Mouse (Mus musculus) natural killer cell, adult 2 months (primary cell): ENCODE measurements around the gene Cisd1.
"Not testable (repeated sequence)": the region's sequence is repeated elsewhere in the genome, so short reads cannot be mapped to it uniquely, and the experiment has no call there.

Experiments
- DNase-seq, 2 experiments: peaks; one replicate each; pipeline ENCODE4 v3.0.0; 2022; ENCODE audit warnings: low spot score in 2 of 2

Cisd1 gene

DNA sequence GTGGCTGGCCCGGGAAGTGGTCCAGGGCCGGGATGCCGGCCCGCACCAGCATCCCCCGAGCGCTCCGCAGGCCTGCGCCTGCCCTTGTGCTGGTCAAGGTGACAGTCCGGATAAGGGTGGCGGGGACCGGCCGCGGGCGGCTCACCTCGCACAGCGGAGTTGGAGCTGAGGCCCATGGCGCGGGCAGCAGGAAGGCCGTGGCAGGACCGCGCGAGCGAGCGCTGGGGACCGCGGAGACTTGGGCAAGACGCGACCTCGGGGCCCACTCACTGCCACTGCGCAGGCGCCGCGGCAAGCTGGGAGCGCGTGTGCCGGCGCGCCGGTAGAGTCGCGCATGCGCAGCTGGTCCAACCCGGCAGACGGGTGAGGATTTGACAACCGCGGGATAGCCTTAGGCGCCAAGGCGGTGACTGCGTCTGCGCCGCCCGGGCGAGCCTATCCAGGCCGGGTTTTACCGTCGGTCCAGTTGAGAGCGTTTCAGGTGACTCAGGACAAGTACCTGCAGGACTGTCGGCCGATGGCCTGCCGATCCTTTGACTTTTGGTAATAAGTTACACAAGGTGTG, at the start of gene Cisd1:
Gene Cisd1 (minus strand): TSS at position 376 of the 565 bp plus-strand sequence.
- DNase-seq: peak; percentile 86 to 90

DNA sequence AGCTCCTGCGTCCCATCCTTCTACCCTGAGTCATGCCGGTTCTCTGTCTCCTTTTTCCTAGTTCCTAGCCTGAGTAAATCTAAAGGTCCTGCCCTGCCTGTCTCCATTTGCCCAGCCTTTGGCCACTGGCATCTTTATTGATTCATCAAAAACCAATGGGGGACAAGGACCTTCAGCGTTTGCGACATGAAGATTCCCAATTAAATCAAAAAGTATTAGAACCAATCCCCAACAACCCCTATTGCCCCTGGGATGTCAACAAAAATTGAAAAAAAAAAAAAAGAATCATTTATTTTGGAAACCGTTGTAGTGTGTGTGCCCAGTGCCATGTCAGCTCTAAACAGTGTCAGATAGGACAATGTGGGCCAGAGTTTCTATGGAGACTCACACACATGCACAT, 44.6 kb upstream of the Cisd1 start:
- DNase-seq: no peak

DNA sequence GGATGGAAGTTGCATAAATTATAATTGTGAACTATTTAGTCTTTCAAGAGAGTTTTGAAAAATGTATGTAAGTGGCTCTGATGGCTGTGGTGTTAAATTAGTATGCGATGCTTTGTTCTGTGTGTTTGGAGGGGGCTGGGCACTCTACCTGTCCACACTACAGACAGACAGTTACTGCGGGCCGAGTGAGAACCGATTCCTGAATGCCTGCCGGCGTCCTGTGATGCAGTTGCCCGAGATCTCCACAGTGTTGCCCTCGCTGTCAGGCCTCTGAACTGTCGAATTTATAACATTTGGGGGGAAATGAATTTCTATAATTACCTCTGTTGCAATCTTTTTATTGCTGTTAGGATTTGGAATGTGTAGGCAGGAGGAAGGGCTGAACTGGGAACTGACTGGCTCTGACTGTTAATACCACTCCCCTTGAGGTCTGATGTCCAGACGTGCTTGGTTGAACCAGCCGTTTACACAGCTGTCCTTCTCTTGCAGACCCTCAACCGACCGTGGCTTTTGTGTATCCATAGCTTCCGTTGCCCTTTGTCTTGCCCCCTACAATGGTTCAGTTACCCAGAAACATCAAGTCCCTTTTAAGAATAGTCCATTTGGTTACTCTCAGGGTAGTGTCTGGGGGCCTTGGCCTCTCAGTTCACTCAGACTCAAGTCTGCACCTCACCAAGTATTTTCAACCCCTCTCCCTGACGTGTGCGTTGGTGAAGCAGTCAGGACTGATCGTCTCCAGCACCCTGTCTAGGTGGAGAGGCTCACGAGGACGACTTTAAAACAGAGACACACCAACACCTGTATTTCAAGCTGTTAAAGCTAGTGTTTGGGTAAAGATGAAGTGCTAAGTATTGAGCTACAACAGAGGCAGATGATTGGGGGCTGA, 39.6 kb upstream of the Cisd1 start:
- no peak for DNase-seq

DNA sequence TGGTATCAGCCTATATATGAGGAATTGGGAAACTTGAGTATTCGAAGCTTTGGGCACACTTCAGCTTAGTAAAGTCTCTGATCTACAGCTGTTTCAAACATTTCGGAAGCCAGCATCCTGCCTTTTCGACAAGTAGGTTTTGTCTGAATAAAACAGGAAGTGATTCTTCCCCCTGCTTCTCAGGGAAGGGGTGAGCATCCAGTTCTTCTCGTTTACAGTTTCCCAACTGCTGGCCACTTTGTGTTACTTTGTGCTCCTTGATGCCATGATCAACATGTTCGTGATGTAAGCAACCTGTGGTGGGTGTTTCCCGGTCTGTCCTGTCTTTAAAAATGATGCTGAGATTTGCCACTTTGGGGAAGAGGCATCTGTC, 38.8 kb upstream of the Cisd1 start:
- not testable (repeated sequence) for DNase-seq

DNA sequence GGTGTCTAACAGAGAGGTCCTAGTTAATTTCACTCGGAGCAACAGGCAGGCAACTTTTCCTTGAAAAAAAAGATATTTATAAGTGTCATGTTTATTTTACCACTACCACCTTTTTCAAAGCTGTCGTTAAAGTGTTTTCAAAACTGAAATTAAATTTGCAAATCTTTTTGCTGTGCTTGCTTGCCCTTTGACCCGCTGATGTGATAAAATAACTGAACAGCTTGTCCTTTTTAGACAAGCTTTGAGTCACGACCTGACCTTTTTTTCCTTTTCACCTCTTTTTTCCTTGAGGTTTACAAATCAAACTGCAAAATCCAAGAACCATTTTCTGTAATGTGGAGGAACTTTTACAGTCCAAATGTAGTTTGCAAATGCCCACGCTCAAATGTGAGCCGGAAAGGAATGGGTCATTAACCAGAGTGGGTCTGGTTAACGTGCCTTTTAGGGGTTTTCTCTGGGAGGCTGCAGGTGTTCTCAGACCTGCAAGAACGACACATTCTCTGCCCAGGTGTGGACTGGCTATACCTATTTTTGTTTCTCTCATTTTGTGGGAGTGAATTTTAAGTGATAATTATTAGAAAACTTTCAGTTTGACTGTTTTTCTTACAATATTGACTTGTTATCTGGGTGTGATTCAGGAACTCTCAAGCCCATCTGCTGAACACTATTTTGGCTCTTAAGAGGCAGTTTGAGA, 38.3 kb upstream of the Cisd1 start:
- no peak for DNase-seq

DNA sequence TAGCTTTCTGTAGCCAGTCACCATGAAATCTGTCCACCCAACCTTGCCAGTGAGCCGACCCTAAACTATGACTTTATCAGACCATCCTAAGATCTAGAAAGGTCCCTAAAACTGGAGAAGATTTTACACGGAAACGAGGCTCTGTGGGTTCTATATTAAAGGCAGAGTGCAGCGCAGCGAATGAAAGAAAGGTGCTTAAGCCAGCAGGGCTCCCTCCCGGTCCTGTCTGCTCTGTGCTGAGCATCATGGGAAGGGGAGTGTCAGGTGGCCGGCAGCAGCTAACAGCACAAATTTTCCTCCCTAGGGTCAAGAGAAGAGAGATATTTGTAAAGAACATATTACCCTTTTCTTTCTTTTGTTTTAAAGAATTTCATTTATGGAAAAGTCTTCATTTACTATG, 37.4 kb upstream of the Cisd1 start:
- DNase-seq: no peak

DNA sequence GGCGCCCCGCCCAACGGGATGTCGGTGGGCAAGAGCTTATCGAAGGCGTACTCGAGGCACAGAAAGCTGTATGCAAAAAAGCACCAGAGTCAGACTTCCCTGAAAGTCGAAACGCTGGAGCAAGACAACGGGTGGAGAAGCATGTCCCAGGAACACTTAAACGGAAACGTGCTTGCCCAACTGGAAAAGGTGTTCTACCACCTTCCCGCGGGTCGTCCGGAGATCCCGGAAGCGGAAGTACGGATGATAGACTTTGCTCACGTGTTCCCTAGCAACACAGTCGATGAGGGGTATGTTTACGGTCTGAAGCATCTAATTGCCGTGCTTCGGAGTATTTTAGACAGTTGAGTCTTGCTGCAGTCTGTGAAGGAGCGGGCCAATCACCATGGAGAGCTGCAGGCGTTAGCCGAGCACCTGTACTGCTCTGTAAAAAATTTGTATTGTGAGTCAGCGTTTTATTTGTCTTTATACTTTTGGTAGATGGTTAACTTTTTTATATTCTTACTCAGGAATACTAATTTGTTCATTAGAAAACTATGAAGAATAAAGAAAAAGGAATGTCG, 36.8 kb upstream of the Cisd1 start:
- no peak for DNase-seq

DNA sequence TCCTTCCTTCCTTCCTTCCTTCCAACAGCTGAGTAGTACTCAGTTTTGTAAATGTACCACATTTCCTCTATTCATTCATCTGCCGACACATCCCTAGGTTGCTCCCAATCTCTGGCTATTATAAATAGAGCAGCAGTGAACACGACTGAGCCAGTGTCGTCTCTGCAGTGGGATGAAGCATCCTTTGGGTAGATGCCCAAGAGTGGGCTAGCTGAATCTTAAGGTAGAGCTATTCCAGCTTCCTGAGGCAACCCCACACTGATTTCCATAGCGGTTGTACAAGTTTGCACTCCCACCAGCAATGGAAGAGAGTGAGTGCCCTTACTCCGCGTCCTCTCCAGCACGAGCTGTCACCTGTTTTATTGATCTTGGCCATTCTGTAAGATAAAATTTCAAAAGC, 35.7 kb upstream of the Cisd1 start:
- DNase-seq: no peak

DNA sequence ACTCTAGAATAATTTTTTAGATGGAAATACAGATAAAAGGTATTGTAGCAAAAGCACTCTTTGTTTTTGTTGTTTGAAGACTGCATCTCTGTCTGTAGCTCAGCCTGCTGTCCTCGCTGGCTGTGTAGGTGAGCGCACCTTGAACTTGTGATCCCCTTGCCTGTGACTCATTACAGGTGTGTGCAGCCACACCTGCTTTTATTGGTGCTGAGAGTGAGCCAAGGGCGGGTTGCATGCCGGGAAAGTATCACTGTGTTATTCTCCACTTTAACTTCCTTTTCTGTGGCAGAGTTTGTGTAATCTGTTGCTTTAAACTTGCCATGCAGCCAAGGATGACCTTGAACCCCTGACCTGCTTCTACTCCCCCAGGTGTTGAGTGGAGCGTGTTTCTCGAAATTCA, 31.3 kb upstream of the Cisd1 start:
- DNase-seq: no peak

DNA sequence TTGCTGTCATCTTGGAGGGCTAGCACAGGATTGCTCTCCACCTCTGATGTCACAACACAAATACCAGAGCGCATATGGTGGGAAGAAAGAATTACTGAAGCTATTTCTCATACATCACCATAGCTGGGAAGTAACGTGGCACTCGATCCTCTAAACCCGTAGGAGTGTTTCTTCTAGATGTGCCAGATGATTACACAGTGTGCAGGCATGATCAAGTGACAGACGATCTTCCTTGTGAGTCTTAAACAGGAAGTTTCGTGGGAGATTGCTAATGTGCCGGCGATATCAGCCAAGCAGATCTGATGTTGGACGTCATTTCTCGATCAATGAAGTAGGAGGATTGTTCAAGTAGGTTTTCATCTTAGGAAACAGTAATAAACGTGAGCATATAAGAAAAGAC, 29.0 kb upstream of the Cisd1 start:
- DNase-seq: no peak

DNA sequence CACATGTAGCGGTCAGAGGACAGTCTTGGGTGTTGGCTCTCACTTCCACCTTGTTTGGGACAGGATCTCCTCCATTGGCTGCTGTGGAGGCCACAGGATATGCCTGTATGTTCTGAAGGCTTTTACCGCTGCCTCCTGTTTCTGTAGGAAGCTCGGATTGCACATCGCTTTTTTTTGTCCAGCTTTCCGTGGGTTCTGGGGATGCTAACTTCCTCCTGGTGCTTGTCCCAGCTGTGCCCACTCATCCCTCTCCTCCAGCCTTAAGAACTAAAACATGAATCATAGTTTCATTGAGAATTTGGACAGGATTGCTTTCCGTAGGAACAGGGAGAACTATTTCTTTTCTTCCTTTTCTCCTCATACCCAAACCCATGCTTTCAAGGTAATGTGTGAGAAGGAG, 27.1 kb upstream of the Cisd1 start:
- no peak for DNase-seq

DNA sequence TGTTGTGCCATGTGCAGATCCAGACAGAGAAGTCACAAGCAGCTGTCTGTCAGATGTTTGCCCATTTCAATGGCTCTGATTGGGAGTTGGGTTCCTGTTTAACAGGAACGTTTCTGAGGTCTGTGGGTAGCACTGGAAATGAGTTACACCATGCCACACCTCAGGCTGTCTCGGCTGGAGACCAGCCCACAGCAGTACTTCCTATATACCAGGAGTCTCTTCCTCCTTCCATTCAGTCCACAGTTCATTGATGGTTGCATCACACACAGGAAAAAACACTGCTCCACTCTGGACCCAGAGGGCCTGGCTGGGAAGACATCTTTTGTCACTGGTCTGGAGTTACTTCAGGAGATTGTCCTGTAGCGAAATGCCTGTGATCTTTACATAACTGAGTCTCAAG, 24.7 kb upstream of the Cisd1 start:
- no peak for DNase-seq

DNA sequence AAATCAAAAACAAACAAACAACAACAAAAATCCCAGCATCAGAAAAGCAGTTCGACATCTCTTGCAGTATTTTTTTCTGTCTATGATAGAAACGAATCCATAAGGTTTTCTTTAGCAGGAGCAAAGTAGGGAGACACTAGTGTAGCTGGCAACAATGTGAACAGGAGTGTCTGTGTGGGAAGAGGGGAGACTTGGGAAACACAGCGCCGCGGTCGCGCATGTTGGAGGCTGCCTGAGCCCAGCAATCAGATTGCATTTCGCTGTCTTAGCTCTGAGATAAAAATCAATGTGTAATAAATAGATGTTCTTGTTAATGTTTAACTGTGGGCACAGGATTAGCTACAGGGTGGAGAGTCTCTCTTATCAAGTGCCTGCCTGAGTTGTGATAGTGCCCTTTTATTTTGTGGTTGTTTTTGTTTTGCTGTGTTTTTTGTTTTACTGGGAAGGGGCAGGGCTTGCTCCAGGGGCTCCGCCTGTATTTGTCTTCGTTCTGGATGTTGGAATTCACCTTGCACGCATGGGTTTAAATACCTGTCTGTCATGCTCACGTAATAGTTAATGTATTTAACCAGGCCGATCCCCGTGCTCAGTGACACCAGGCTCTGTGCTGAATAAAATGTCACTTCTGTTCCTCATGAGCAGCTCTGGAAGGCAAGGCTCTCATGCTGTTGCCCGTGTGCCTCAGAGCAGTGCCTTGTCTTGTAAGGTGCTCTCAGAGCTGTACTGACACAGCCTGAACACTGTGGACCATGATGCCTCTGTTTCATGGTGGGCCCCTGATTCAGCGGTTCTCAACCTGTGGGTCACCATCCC, 23.6 kb upstream of the Cisd1 start:
- no peak for DNase-seq

DNA sequence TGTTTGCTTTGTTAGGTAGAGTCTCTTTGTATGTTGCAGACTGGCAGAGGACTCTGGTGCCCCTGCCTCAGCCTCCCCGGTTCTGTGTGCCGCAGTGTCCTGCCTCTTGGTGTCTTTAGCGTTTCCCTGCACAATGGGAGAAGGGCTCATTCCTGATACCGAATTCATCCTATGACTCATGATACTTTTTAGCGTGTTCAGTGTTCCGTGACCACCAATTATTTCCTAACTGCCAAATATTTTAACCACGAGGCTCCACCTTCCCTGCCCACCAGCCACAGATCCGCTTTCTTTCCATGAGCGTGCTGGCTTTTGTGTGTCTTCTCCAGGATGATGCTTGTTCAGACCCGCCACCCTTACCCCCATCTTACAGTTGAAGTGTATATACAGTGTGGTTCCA, 19.1 kb upstream of the Cisd1 start:
- no peak for DNase-seq

DNA sequence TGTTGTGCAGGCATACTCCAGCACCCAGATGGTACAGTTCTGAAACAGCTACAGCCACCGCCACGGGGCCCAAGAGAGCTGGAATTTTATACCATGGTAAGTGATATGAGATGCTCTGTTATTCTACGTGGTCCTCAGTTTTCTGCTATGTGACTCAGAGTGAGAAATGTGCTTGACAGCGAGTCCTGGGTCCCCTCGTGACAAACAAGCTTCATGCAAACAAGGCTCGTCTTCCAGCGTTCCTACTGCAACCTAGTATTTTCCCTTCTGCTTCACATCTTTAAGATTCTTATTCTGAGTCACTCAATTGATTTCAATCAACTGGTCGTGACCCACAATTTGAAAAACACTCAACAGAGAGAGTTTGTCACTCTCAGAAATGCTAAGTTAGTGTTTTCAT, 18.7 kb upstream of the Cisd1 start:
- no peak for DNase-seq

DNA sequence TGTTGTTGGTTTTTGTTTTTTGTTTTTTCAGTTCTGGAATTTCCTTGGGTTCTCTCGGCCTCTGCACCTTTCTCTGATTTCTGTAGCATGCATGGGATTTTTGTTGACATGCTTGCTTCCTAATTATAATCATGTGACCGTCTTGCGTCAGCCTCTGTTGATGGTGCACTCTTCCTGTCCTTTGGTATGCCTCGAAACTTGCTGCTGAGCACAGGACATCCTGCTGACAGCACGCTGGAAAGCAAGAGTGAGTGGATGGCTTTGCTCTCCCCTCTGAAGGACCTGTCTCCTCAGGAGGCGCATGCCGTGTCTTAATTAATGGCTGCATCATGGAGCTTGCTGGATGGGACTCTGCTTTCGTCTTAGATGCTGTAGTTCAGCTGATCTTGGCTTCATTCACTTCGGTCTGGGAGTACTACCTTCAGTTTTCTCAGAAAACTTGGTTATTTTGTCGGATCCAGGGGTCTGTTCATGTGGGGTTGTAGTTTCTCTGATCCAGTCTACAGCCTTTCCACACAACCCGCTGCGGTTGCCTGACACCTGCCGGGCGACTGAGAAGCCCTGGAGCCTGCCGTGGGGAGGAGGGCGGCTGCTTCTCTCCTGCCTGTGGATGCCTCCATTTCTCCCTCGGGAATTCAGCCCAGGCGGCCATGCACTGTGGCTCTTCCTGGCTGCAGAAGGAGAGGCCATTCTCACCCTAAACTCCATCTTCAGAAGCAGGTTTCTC, 17.2 kb upstream of the Cisd1 start:
- DNase-seq: no peak

DNA sequence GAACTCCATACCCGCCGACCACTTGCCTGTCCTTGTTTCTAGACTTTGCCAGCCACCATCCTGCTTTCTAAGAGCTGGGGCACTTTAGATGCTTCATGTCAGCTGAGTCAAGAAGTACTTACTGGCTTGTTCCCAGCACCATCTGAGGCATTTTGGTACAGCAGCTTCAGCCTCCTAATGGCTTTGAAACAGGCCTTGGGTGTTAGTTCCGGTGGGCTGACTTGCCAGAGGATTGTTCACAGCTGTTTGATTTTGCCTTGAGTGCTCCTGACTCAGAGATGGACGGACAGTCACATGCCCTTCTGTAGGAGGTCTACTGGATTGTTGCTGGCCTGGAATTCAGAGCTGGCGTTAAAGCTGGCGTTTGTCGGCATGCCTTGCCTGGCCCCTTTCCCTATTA, 16.3 kb upstream of the Cisd1 start:
- no peak for DNase-seq

DNA sequence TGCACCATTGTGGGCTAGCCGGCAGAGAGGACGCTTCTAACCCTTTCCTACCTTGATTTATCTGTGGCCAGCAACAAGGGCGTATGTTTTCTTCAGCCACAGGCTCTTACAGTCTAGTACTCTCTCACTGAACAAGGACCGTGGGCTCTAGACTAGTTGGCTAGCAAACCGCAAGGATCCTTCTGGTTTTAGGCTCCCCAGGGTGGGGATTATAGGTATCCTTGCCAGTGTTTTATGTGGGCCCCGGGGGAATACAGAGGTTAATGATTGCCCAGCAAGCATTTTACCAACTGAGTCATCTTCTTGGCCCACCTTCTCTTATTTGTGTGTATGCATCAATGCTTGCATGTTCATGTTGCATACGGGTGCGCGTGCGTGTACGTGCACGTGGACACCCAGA, 10.2 kb upstream of the Cisd1 start:
- DNase-seq: no peak

DNA sequence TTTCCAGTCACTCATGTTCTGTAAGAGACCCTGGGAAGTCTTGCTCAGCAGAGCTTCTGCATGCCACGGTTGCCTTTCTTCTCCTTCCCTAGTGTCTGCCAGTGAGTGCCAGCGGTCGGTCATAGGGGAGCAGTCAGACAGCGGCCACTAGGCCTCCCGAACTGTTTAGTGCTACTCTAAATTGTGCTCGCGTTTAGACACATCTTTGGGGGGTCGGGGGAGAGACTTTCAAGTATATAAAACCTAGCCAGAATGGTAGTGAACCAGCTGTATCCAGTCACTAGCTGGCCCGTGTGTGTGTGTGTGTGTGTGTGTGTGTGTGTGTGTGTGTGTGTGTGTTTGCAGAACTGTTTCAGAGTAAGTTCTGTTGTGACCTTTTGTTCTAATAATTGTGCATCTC, 9.1 kb upstream of the Cisd1 start:
- no peak for DNase-seq

DNA sequence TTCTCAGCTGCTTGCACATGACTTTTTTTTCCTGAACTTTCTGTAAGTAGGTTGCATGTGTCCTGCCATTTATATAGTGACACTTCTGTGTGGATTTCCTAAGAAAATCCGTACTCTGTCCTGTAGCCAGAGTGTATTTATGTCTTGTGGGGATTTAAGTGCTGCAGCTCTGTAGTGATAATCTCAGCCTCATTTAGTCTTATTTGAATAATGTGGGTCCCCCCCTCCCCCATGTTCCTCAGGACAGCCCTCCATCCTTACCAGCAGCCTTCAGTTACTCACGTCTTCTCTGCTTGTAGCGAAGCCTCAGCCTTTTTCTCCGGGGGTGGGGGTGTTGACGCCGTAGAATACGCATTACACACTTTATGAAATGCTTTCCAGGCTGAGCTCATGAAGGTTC, 6.5 kb upstream of the Cisd1 start:
- no peak for DNase-seq

DNA sequence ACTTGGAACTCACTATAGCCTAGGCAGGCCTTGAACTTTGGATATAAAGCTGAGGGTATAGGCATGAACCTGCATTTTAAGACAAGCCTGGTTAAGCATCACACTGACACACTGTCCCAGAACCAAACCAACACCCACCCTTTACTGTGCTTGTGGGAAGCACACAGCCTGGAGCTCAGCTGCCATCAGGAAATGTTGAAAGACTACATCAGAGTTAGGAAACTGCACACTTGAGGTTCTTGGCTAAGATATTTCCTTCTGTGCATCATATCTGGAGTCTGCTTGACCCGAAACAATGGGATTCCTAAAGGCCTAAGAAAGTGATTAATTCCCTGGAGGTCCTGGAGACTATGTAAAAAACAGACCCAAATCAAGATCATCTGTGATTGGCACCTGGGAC, 4.5 kb upstream of the Cisd1 start:
- DNase-seq: no peak
